Mouse (Mus musculus): ENCODE measurements at regions not wholly inside any gene's neighbourhood (a gene's known extent, or its start where the extent isn't known, plus 50 kb on each side); places are given as distances from the start of the nearest gene placed in this dataset.

DNA sequence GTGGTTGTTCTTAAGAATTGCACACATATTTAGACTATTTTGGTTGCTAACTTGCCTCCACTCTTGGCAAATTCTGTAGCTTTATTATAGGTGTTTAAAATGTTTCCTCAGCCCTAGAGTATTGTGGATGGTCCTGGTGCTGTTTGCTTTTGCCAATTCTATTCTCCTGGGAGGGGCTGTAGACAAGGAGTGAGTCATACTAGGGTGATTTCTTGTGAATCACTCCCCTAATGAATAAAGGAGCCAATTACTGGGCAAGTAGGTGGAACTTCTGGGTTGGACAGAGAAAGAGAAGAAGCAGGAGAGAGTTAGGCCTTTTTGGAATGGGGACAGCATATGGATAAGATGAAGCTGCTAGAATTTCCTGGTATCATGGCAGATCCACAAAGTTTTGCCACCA lies 541.6 kb upstream of the A830018L16Rik start:
- no peak for TF ChIP-seq POLR2A (IDR thresholded peaks at IDR 0.05; ENCODE audit: insufficient read length, low read depth)
- no peak for TF ChIP-seq USF1 (IDR thresholded peaks at IDR 0.05; ENCODE audit: low read depth)
- no peak for TF ChIP-seq MYOD1 (IDR thresholded peaks at IDR 0.05; ENCODE audit: control insufficient read depth in 1 of 3, insufficient read length in 2 of 3, low read depth in 2 of 3)
- no peak for TF ChIP-seq MAX (IDR thresholded peaks at IDR 0.05; ENCODE audit: low read depth)
- TF ChIP-seq TCF12 (IDR thresholded peaks at IDR 0.05; ENCODE audit: insufficient read depth, poor library complexity, severe bottlenecking) = no peak
- no peak for TF ChIP-seq TCF3 (IDR thresholded peaks at IDR 0.05; ENCODE audit: insufficient read length, low read depth)
- TF ChIP-seq REST (IDR thresholded peaks at IDR 0.05; ENCODE audit: insufficient read depth, insufficient read length) = no peak
